Mouse (Mus musculus) neural tube, embryonic 10.5 days (tissue): ENCODE results near the gene Atp1a1.

Source experiments
- DNase-seq: peaks from one replicate; pipeline ENCODE4 v3.0.0-alpha.2; 2017; ENCODE audit warnings: low spot score; ENCODE audit errors: extremely low spot score

The Atp1a1 gene

GRCm38 (mm10) chr3:101552621-101553620 is 51.6 kb downstream of the Atp1a1 start:
- DNase-seq: no peak

- no peak for DNase-seq
These were observed 52.8 kb downstream of the Atp1a1 start for GRCm38 (mm10) chr3:101551457-101552230.

GRCm38 (mm10) chr3:101549749-101550148 is 54.7 kb downstream of the Atp1a1 start:
- no peak for DNase-seq

GRCm38 (mm10) chr3:101544116-101544515 is 60.4 kb downstream of the Atp1a1 start:
- no peak for DNase-seq

GRCm38 (mm10) chr3:101541571-101541970 is 62.9 kb downstream of the Atp1a1 start:
- DNase-seq: no peak

- no peak for DNase-seq
These were observed 63.9 kb downstream of the Atp1a1 start for GRCm38 (mm10) chr3:101540568-101540967.

GRCm38 (mm10) chr3:101536322-101536721 is 68.2 kb downstream of the Atp1a1 start:
- no peak for DNase-seq

GRCm38 (mm10) chr3:101534311-101534710 is 70.2 kb downstream of the Atp1a1 start:
- no peak for DNase-seq

GRCm38 (mm10) chr3:101533373-101533772 is 71.1 kb downstream of the Atp1a1 start:
- no peak for DNase-seq

GRCm38 (mm10) chr3:101530928-101531327 is 73.6 kb downstream of the Atp1a1 start:
- DNase-seq: no peak

GRCm38 (mm10) chr3:101528900-101529594 is 75.4 kb downstream of the Atp1a1 start:
- no peak for DNase-seq

- DNase-seq: no peak
These were observed 76.2 kb downstream of the Atp1a1 start for GRCm38 (mm10) chr3:101528157-101528899.

GRCm38 (mm10) chr3:101526603-101527002 is 77.9 kb downstream of the Atp1a1 start:
- no peak for DNase-seq
